Mouse (Mus musculus) heart, embryonic 14.5 days (tissue): ENCODE measurements at regions not wholly inside any gene's neighbourhood (a gene's known extent, or its start where the extent isn't known, plus 50 kb on each side); places are given as distances from the start of the nearest gene placed in this dataset.

Experiments used
- ATAC-seq: fragments of 200-750 bp; cut with Nextera tagmentation; 2 replicates; pipeline ENCODE4 v1.8.0; 2017; ENCODE audit warnings: low read depth, moderate TSS enrichment; ENCODE audit not compliant: insufficient number of reproducible peaks, insufficient read depth, low FRiP score
- H3K27ac ChIP-seq, 2 experiments: fragments of 200-500 bp in 1 of 2; fragments of 300-500 bp in 1 of 2; sonication (generic) in 1 of 2; replicated peaks in 1 of 2; 2 replicates each; pipeline ENCODE4 v1.5.1; 2012 to 2014; ENCODE audit warnings: low read depth in 2 of 2, low read length in 2 of 2, control low read depth in 1 of 2, mild to moderate bottlenecking in 1 of 2, mixed read lengths in 1 of 2; ENCODE audit not compliant: control insufficient read depth in 1 of 2, insufficient read depth in 1 of 2
- H3K27me3 ChIP-seq: fragments of 300-500 bp; sonication (generic); 2 replicates; pipeline ENCODE4 v1.6.1; 2014; ENCODE audit warnings: mild to moderate bottlenecking, low read length, control low read depth; ENCODE audit not compliant: control insufficient read depth, insufficient read depth
- H3K36me3 ChIP-seq: fragments of 300-500 bp; sonication (generic); 2 replicates; pipeline ENCODE4 v1.6.1; 2014; ENCODE audit warnings: mild to moderate bottlenecking, control low read depth, low read length, mixed read lengths; ENCODE audit not compliant: control insufficient read depth, insufficient read depth
- H3K4me1 ChIP-seq, 2 experiments: fragments of 200-500 bp in 1 of 2; fragments of 300-500 bp in 1 of 2; sonication (generic) in 1 of 2; 2 replicates each; pipeline ENCODE4 v1.6.1; 2012 to 2014; ENCODE audit warnings: low read length in 2 of 2, control low read depth in 1 of 2, mixed read lengths in 1 of 2; ENCODE audit not compliant: control insufficient read depth in 2 of 2, insufficient read depth in 2 of 2
- H3K4me2 ChIP-seq: fragments of 300-500 bp; sonication (generic); 2 replicates; pipeline ENCODE4 v1.6.1; 2014; ENCODE audit warnings: mild to moderate bottlenecking, low read length
- H3K4me3 ChIP-seq, 2 experiments: fragments of 200-500 bp in 1 of 2; fragments of 300-500 bp in 1 of 2; sonication (generic) in 1 of 2; 2 replicates each; pipeline ENCODE4 v1.5.1; 2012 to 2014; ENCODE audit warnings: low read length in 2 of 2, mild to moderate bottlenecking in 2 of 2, control low read depth in 1 of 2, low read depth in 1 of 2, moderate library complexity in 1 of 2; ENCODE audit not compliant: control insufficient read depth in 1 of 2, insufficient read depth in 1 of 2
- H3K9ac ChIP-seq: fragments of 300-500 bp; sonication (generic); 2 replicates; pipeline ENCODE4 v1.6.1; 2014; ENCODE audit warnings: mild to moderate bottlenecking, low read length
- H3K9me3 ChIP-seq: fragments of 300-500 bp; sonication (generic); 2 replicates; pipeline ENCODE4 v1.6.1; 2016; ENCODE audit warnings: low read length, control low read depth; ENCODE audit not compliant: control insufficient read depth
- WGBS: fragments of 180-500 bp; shearing (Covaris S2); extraction: QIAGEN DNeasy Blood & Tissue Kit; methylation state at CpG from one replicate; pipeline ENCODE4 v1.1.7; 2014; 5-methylcytosine and 5-hydroxymethylcytosine counted together

DNA sequence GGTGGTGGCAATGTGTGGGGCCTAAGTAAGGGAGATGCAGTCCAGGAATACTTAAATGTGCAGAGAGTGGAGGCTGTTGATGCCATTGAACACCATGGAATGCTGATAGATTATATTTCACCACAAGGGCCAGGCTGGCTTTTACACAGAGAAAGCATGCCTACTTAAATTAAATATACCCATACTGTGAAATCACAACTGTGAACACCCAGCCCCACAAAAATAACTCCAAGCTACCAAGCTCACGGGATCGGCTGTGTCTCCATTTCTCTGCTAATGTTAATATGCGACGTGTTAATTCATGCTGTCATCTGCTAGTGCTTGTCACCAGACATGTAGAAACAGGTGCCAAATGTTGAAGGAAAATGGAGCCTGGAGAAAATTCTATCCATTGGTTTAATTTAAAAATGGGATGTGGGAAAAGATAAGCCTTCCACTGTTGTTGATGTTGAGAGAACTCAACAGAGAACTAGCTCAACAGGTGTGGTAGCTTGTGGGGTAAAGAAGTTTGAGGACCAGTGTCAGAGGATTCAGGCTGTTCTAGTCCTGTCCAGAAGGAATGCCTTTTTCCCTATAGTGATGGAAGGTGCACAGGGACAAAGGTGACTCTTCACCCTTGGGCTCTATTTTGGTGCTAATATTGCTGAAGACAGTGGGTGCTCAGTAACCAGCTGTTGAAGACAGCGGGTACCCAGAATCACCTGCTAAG, 161.6 kb upstream of the Marcks start:
- Histone ChIP-seq H3K4me1 (peaks cover 2 to 7% of the 10 kb centered on the region in 2 experiments; a peak in 2 of 4 replicates), H3K9me3 (no peaks in the 10 kb centered on the region), H3K4me2 (no peak overlapping the region), H3K27ac (no peak overlapping the region), H3K9ac (no peak overlapping the region), H3K4me3 (no peak overlapping the region), H3K27me3 (no peaks in the 10 kb centered on the region), H3K36me3 (no peaks in the 10 kb centered on the region)
- 46% methylated on average over 5 of the region's 5 CpGs for WGBS
- ATAC-seq, result no peak

- Histone ChIP-seq H3K27me3 (no peaks in the 10 kb centered on the region), H3K9me3 (no peaks in the 10 kb centered on the region), H3K4me2 (no peak overlapping the region), H3K4me3 (no peak overlapping the region), H3K9ac (no peak overlapping the region), H3K36me3 (no peaks in the 10 kb centered on the region), H3K27ac (no peak overlapping the region), H3K4me1 (peaks cover 2 to 7% of the 10 kb centered on the region in 2 experiments; a peak in 2 of 4 replicates)
- ATAC-seq, result no peak
- WGBS, result 70% methylated on average over 4 of the region's 4 CpGs
Observed at GRCm38 (mm10) chr10:37298689-37299421, 160.1 kb upstream of the Marcks start.

GRCm38 (mm10) chr10:37294231-37294630, 155.5 kb upstream of the Marcks start:
- ATAC-seq, result no peak
- no peak overlapping the region for H3K4me2 ChIP-seq
- peaks cover 2 to 8% of the 10 kb centered on the region in 2 experiments; a peak in 2 of 4 replicates for H3K4me1 ChIP-seq
- no peaks in the 10 kb centered on the region for H3K9me3 ChIP-seq
- H3K27ac ChIP-seq, result no peak overlapping the region
- no peak overlapping the region for H3K4me3 ChIP-seq
- H3K36me3 ChIP-seq, result no peaks in the 10 kb centered on the region
- H3K27me3 ChIP-seq, result no peaks in the 10 kb centered on the region
- no peak overlapping the region for H3K9ac ChIP-seq

GRCm38 (mm10) chr10:37293292-37293691, 154.6 kb upstream of the Marcks start:
- 4% methylated on average over 1 of the region's 1 CpGs for WGBS
- no peak overlapping the region for H3K4me3 ChIP-seq
- no peak for ATAC-seq
- H3K4me1 ChIP-seq, result peaks cover 0 to 8% of the 10 kb centered on the region in 2 experiments; a peak in 2 of 4 replicates
- no peaks in the 10 kb centered on the region for H3K9me3 ChIP-seq
- H3K27ac ChIP-seq, result no peak overlapping the region
- H3K4me2 ChIP-seq, result no peak overlapping the region
- no peak overlapping the region for H3K9ac ChIP-seq
- no peaks in the 10 kb centered on the region for H3K27me3 ChIP-seq
- H3K36me3 ChIP-seq, result no peaks in the 10 kb centered on the region

DNA sequence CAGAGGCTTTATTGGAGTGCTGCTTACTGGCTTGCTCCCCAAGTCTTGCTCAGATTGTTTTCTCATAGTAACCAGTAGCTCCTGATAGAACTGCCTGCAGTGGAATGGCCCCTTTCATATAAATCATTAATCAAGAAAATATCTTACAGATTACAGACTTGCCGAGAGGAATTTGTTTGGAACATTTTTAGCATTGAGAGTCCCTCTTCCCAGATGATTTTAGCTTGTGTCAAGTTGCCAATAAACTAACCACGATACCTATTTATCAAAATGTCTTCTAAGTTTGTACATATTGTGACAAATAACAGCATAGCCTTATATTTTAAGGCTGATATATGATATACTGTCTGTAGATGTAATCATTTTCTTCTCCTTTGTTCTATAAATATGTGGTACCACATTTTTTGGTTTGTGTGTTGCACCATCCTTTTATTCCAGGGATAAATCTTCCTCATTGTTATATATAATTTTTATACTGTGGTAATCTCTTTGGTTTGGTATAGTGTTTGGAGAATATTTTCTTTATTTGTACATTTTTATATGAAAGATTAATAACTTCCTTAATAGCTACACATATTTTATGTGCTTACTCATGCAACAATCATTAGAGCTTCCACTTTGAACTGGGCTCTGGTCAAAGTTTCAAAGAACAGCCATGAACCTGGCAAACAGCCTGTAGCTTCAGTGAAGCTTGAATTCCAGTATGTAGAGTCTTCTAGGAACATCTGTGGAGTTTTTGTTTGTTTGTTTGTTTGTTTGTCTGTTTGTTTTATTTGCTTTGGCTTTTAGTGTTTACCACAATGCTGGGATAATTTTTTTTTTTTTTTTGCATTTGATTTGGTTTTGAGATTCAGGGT, 153.1 kb upstream of the Marcks start:
- no peaks in the 10 kb centered on the region for H3K9me3 ChIP-seq
- no peaks in the 10 kb centered on the region for H3K36me3 ChIP-seq
- H3K27ac ChIP-seq, result no peak overlapping the region
- H3K9ac ChIP-seq, result no peak overlapping the region
- 86% methylated on average over 2 of the region's 2 CpGs for WGBS
- H3K4me2 ChIP-seq, result no peak overlapping the region
- ATAC-seq, result no peak
- no peaks in the 10 kb centered on the region for H3K27me3 ChIP-seq
- H3K4me3 ChIP-seq, result no peak overlapping the region
- peaks cover 0 to 8% of the 10 kb centered on the region in 2 experiments; a peak in 2 of 4 replicates for H3K4me1 ChIP-seq

- WGBS, result 91% methylated on average over 3 of the region's 3 CpGs
- Histone ChIP-seq H3K9ac (no peak overlapping the region), H3K36me3 (no peaks in the 10 kb centered on the region), H3K4me3 (no peak overlapping the region), H3K9me3 (no peaks in the 10 kb centered on the region), H3K27ac (peak overlapping the region; percentile 19 to 44; a peak in 1 of 4 replicates), H3K4me1 (peaks cover 0 to 8% of the 10 kb centered on the region in 2 experiments; a peak in 2 of 4 replicates), H3K4me2 (no peak overlapping the region), H3K27me3 (no peaks in the 10 kb centered on the region)
- ATAC-seq, result 0 out of 2 replicates have a peak, but pooled peaks have one; percentile 54
Observed at GRCm38 (mm10) chr10:37289964-37290704, 151.4 kb upstream of the Marcks start.

- Histone ChIP-seq H3K4me2 (no peak overlapping the region), H3K27me3 (no peaks in the 10 kb centered on the region), H3K9ac (no peak overlapping the region), H3K27ac (no peak overlapping the region), H3K4me1 (peaks cover 0 to 8% of the 10 kb centered on the region in 2 experiments; a peak in 2 of 4 replicates), H3K36me3 (no peaks in the 10 kb centered on the region), H3K4me3 (no peak overlapping the region), H3K9me3 (no peaks in the 10 kb centered on the region)
- ATAC-seq, result no peak
- 62% methylated on average over 5 of the region's 5 CpGs for WGBS
Observed at GRCm38 (mm10) chr10:37286305-37286704, 147.6 kb upstream of the Marcks start.
